Mouse (Mus musculus): ENCODE results near the gene Olfr1223. TPM values are rescaled to one million over a fixed set of nuclear protein-coding genes. Genes with fewer than 3 reads are reported as not detected.

The Olfr1223 gene
- polyA plus RNA-seq, 1 experiment, result not detected

- no peaks in the 10 kb centered on the region for H3K36me3 ChIP-seq (ENCODE audit: control insufficient read depth, insufficient read depth, low read length)
- no peak within 1 kb of the TSS for H3K27ac ChIP-seq (ENCODE audit: control insufficient read depth, insufficient read depth, low read depth, low read length)
- no peaks in the 10 kb centered on the region for H3K27me3 ChIP-seq (ENCODE audit: control insufficient read depth, insufficient read depth, low read length)
- H3K4me1 ChIP-seq (ENCODE audit: control insufficient read depth, insufficient read depth, low read length), result no peaks in the 10 kb centered on the region
- no peak within 1 kb of the TSS for H3K4me3 ChIP-seq (ENCODE audit: control insufficient read depth, low read depth, low read length)
- TF ChIP-seq CTCF (IDR thresholded peaks at IDR 0.05; ENCODE audit: control insufficient read depth, insufficient read depth, insufficient replicate concordance, low read depth, low read length) (no peak), POLR2A (IDR thresholded peaks at IDR 0.05; ENCODE audit: control insufficient read depth, low read depth, low read length) (no peak)
These were observed 44.6 kb downstream of the Olfr1223 start, which contains the start of gene Olfr1220 for GRCm38 (mm10) chr2:89106735-89107134. Gene Olfr1220 (minus strand): TSS chr2:89106835.

GRCm38 (mm10) chr2:89105651-89106050 is 45.7 kb downstream of the Olfr1223 start:
- TF ChIP-seq POLR2A (IDR thresholded peaks at IDR 0.05; ENCODE audit: control insufficient read depth, low read depth, low read length), result no peak
- no peak for TF ChIP-seq CTCF (IDR thresholded peaks at IDR 0.05; ENCODE audit: control insufficient read depth, insufficient read depth, insufficient replicate concordance, low read depth, low read length)
- Histone ChIP-seq H3K4me3 (ENCODE audit: control insufficient read depth, low read depth, low read length) (no peak overlapping the region), H3K27ac (ENCODE audit: control insufficient read depth, insufficient read depth, low read depth, low read length) (no peak overlapping the region), H3K36me3 (ENCODE audit: control insufficient read depth, insufficient read depth, low read length) (no peaks in the 10 kb centered on the region), H3K4me1 (ENCODE audit: control insufficient read depth, insufficient read depth, low read length) (no peaks in the 10 kb centered on the region), H3K27me3 (ENCODE audit: control insufficient read depth, insufficient read depth, low read length) (no peaks in the 10 kb centered on the region)

GRCm38 (mm10) chr2:89093848-89094247 is 57.5 kb downstream of the Olfr1223 start:
- no peaks in the 10 kb centered on the region for H3K27me3 ChIP-seq (ENCODE audit: control insufficient read depth, insufficient read depth, low read length)
- TF ChIP-seq POLR2A (IDR thresholded peaks at IDR 0.05; ENCODE audit: control insufficient read depth, low read depth, low read length) (no peak), CTCF (IDR thresholded peaks at IDR 0.05; ENCODE audit: control insufficient read depth, insufficient read depth, insufficient replicate concordance, low read depth, low read length) (no peak)
- H3K27ac ChIP-seq (ENCODE audit: control insufficient read depth, insufficient read depth, low read depth, low read length), result no peak overlapping the region

More at GRCm38 (mm10) chr2:89093848-89094247, 57.5 kb downstream of the Olfr1223 start:
- Histone ChIP-seq H3K4me3 (ENCODE audit: control insufficient read depth, low read depth, low read length) (no peak overlapping the region), H3K36me3 (ENCODE audit: control insufficient read depth, insufficient read depth, low read length) (no peaks in the 10 kb centered on the region), H3K4me1 (ENCODE audit: control insufficient read depth, insufficient read depth, low read length) (no peaks in the 10 kb centered on the region)

Other genes with a start within 250 kb of the Olfr1223 start
- not detected in 2 replicates for gene Olfr1208, start 249.2 kb downstream of the Olfr1223 start, polyA plus RNA-seq (2012; rRNA removed)
- not detected in 2 replicates for gene Olfr1209, start 236.4 kb downstream of the Olfr1223 start, polyA plus RNA-seq (2012; rRNA removed)
- gene Olfr1211, start 213.4 kb downstream of the Olfr1223 start, polyA plus RNA-seq (2012; rRNA removed), result not detected in 2 replicates
- gene Olfr1212, start 197.6 kb downstream of the Olfr1223 start, polyA plus RNA-seq (2012; rRNA removed), result not detected in 2 replicates
- not detected in 2 replicates for gene Gm13762, start 171.3 kb downstream of the Olfr1223 start, polyA plus RNA-seq (2012; rRNA removed)
- not detected in 2 replicates for gene Olfr1214, start 158.9 kb downstream of the Olfr1223 start, polyA plus RNA-seq (2012; rRNA removed)
- gene Olfr1215, start 144.6 kb downstream of the Olfr1223 start, polyA plus RNA-seq (2012; rRNA removed), result not detected in 2 replicates
- gene Olfr1216, start 133.2 kb downstream of the Olfr1223 start, polyA plus RNA-seq (2012; rRNA removed), result not detected in 2 replicates
- not detected in 2 replicates for gene Olfr1217, start 119.5 kb downstream of the Olfr1223 start, polyA plus RNA-seq (2012; rRNA removed)
- not detected in 2 replicates for gene Olfr1218, start 90.4 kb downstream of the Olfr1223 start, polyA plus RNA-seq (2012; rRNA removed)
- not detected in 2 replicates for gene Olfr1219, start 68.0 kb downstream of the Olfr1223 start, polyA plus RNA-seq (2012; rRNA removed)
- gene Olfr1220, start 44.7 kb downstream of the Olfr1223 start, polyA plus RNA-seq (2012; rRNA removed), result not detected in 2 replicates
- gene Olfr1221, start 34.3 kb downstream of the Olfr1223 start, polyA plus RNA-seq (2012; rRNA removed), result not detected in 2 replicates
- not detected in 2 replicates for gene Olfr1222, start 18.5 kb downstream of the Olfr1223 start, polyA plus RNA-seq (2012; rRNA removed)
- gene Olfr1224-ps1, start 12.5 kb upstream of the Olfr1223 start, polyA plus RNA-seq (2012; rRNA removed), result not detected in 2 replicates
- not detected in 2 replicates for gene Olfr1225, start 23.1 kb upstream of the Olfr1223 start, polyA plus RNA-seq (2012; rRNA removed)
- not detected in 2 replicates for gene Olfr1226, start 48.5 kb upstream of the Olfr1223 start, polyA plus RNA-seq (2012; rRNA removed)
- not detected in 2 replicates for gene Olfr1228, start 102.5 kb upstream of the Olfr1223 start, polyA plus RNA-seq (2012; rRNA removed)
- gene Olfr1229, start 136.5 kb upstream of the Olfr1223 start, polyA plus RNA-seq (2012; rRNA removed), result not detected in 2 replicates
- gene Olfr1230, start 145.7 kb upstream of the Olfr1223 start, polyA plus RNA-seq (2012; rRNA removed), result not detected in 2 replicates
- not detected in 2 replicates for gene Olfr1231, start 155.5 kb upstream of the Olfr1223 start, polyA plus RNA-seq (2012; rRNA removed)
- gene Olfr1232, start 178.1 kb upstream of the Olfr1223 start, polyA plus RNA-seq (2012; rRNA removed), result not detected in 2 replicates
- gene Olfr1233, start 190.8 kb upstream of the Olfr1223 start, polyA plus RNA-seq (2012; rRNA removed), result 0.14 TPM in 1 of 2 replicates, not detected in the other
- not detected in 2 replicates for gene Olfr1234, start 213.3 kb upstream of the Olfr1223 start, polyA plus RNA-seq (2012; rRNA removed)

Data from testis, adult 2 months (tissue).